Mouse (Mus musculus) lung, embryonic 14.5 days (tissue): ENCODE results near the gene Camp. TPM values are rescaled to one million over a fixed set of nuclear protein-coding genes. Genes with fewer than 3 reads are reported as not detected.

Experiments used
- ATAC-seq: fragments of 200-750 bp; cut with Nextera tagmentation; 2 replicates; pipeline ENCODE4 v1.8.0; 2017; ENCODE audit warnings: mild to moderate bottlenecking, moderate TSS enrichment, moderate library complexity; ENCODE audit not compliant: insufficient read depth
- DNase-seq: peaks from one replicate; pipeline ENCODE4 v3.0.0-alpha.2; 2015
- H3K27ac ChIP-seq: fragments of 300-500 bp; sonication (generic); 2 replicates; pipeline ENCODE4 v1.5.1; 2014; ENCODE audit warnings: low read depth, mild to moderate bottlenecking, moderate library complexity
- H3K27me3 ChIP-seq: fragments of 300-500 bp; sonication (generic); 2 replicates; pipeline ENCODE4 v1.6.1; 2014; ENCODE audit warnings: low read length, control low read depth; ENCODE audit not compliant: insufficient read depth
- H3K36me3 ChIP-seq: fragments of 300-500 bp; sonication (generic); 2 replicates; pipeline ENCODE4 v1.6.1; 2014; ENCODE audit warnings: control low read depth; ENCODE audit not compliant: insufficient read depth
- H3K4me1 ChIP-seq: fragments of 300-500 bp; sonication (generic); 2 replicates; pipeline ENCODE4 v1.6.1; 2014; ENCODE audit warnings: antibody characterized with exemption, control low read depth; ENCODE audit not compliant: insufficient read depth
- H3K4me2 ChIP-seq: fragments of 300-500 bp; sonication (generic); 2 replicates; pipeline ENCODE4 v1.6.1; 2014; ENCODE audit warnings: mild to moderate bottlenecking
- H3K4me3 ChIP-seq: fragments of 300-500 bp; sonication (generic); 2 replicates; pipeline ENCODE4 v1.5.1; 2014; ENCODE audit warnings: low read depth, low read length
- H3K9ac ChIP-seq: fragments of 300-500 bp; sonication (generic); 2 replicates; pipeline ENCODE4 v1.6.1; 2014
- H3K9me3 ChIP-seq: fragments of 300-500 bp; sonication (generic); 2 replicates; pipeline ENCODE4 v1.6.1; 2016; ENCODE audit warnings: low read depth, low read length, control low read depth
- CTCF ChIP-seq: IDR thresholded peaks from 2 replicates; pipeline ENCODE4 v1.5.1; 2016; ENCODE audit warnings: antibody characterized with exemption, low read depth
- WGBS: fragments of 180-500 bp; shearing (Covaris S2); extraction: QIAGEN DNeasy Blood & Tissue Kit; methylation state at CpG from one replicate; pipeline ENCODE4 v1.1.7; 2014; 5-methylcytosine and 5-hydroxymethylcytosine counted together
- polyA plus RNA-seq: library from polyadenylated mRNA; unstranded; fragments of >200 nt; fragmentation: Nextera tagmentation; extraction: Ambion mirVana; gene quantifications from 2 replicates; pipeline ENCODE4 v1.2.1, GENCODE M21; 2014

Camp gene
- polyA plus RNA-seq, 1 experiment from 2014 or later: not detected

DNA sequence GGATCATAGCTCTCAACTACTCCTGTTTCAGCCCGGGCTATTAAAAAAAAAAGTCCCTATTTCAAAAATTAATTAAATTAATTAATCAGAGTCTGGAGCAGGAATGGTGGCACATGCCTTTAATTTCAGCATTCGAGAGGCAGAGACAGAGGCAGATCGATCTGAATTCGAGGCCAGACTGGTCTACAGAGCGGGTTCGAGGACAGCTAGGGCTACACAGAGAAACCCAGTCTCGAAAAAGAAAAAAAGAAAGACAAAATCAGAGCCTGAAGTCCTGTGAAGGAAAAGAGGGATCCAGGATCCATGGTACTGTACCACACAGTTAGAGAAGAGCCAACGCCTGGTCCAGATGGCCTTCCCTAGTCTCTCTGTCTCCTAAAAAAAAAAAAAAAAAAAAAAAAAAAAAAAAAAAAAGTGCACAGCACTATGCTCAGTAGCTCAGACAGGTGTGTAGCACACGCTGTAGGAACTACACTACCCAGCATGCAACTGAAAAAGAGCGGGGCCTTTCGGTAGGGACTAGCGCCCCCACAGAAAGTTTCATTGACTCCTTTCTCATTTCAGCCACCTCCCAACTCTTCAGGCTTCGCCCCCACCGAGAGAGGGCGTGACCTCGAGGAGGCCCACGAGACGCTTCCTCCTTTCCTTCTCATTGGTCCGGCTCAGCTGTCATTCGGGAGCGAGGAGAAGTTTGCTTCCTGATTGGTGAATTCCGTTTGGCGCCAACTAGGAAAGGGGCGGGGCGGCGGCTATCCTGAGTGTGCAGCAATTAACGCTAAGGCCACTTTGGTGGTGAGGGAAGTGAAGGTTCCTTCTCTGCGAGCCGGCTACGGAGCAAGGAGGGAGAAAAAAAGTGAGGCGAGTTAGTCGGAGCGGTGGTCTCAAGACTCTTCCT lies 25.6 kb upstream of the Camp start, which contains the start of gene Cdc25a:
Gene Cdc25a, plus strand, starts transcription at position 783 of the 895 bp plus-strand sequence.
- WGBS: 6% methylated on average over 33 of the region's 33 CpGs

DNA sequence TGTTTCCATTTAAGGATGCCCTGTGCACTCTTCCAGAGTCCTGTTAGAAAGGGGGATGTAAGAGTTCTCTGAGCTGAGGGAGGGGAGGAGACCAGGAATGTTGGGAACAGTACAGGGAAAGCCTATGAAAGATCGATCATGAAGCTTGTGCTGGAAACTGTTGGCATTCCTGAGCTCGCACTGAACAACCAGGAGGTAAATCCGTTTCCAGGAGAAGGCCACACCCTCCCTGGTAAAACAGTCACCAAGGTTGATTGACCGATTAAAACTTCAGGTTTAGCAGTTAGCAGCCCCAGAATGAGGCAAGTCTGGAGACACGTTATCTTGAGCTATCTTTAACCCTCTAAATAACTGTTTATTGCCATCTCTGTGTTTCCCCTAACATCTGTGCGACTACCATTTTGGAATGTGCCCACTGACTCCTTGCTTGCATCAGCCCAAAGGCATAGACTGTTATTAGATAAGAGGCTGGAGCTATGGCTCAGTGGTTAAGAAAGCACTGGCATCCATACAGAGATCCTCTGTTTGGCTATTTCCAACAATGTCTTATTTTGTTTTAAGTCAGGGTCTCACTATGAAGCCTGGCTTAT lies 21.7 kb upstream of the Camp start:
- no peaks in the 10 kb centered on the region for H3K9me3 ChIP-seq

More for the DNA sequence above, 25.6 kb upstream of the Camp start, which contains the start of gene Cdc25a:
- no peaks in the 10 kb centered on the region for H3K4me1 ChIP-seq
- peak within 1 kb of the TSS; percentile 91 for H3K27ac ChIP-seq
- H3K9me3 ChIP-seq: no peaks in the 10 kb centered on the region
- DNase-seq (peak; percentile 99), ATAC-seq (peak; percentile 93)
- H3K4me3 ChIP-seq: peak within 1 kb of the TSS; percentile 99
- peaks cover 34% of the 10 kb centered on the region for H3K36me3 ChIP-seq
- TF ChIP-seq CTCF: peak; percentile 64
- H3K4me2 ChIP-seq: peak within 1 kb of the TSS; percentile 96
- no peaks in the 10 kb centered on the region for H3K27me3 ChIP-seq
- peak within 1 kb of the TSS; percentile 97 for H3K9ac ChIP-seq

DNA sequence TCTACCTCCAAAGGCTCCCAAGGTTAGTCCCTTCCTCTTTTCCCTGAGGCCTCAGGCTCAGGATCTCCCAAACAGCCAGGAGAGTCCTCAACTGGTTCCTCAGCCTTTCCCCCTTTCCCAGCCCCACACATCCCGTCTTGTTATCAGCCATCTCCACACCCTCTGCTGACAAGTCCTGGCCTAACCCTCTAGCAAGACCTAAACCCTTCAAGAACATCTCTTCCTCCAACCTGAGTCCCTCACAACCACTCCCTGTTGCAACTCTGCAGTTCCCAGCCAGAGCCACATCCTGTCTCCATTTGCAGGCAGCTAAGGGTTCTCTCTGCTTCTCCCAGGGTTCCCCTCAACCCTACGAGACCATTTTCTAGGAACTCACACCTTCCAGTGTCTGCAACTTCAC lies 16.8 kb upstream of the Camp start:
- H3K9me3 ChIP-seq: no peaks in the 10 kb centered on the region
- no peaks in the 10 kb centered on the region for H3K36me3 ChIP-seq
- no peak overlapping the region for H3K4me2 ChIP-seq
- no peak for DNase-seq
- no peak for ATAC-seq
- H3K27ac ChIP-seq: no peak overlapping the region
- no peaks in the 10 kb centered on the region for H3K27me3 ChIP-seq
- no peak overlapping the region for H3K4me3 ChIP-seq
- no peaks in the 10 kb centered on the region for H3K4me1 ChIP-seq
- H3K9ac ChIP-seq: no peak overlapping the region
- no peak for TF ChIP-seq CTCF
- WGBS: 33% methylated on average over 2 of the region's 2 CpGs

More for the DNA sequence above, 21.7 kb upstream of the Camp start:
- Histone ChIP-seq H3K4me3 (no peak overlapping the region), H3K4me2 (no peak overlapping the region), H3K4me1 (no peaks in the 10 kb centered on the region), H3K27me3 (no peaks in the 10 kb centered on the region), H3K9ac (no peak overlapping the region), H3K27ac (no peak overlapping the region), H3K36me3 (no peaks in the 10 kb centered on the region)
- 26% methylated on average over 6 of the region's 6 CpGs for WGBS
- ATAC-seq: no peak
- no peak for DNase-seq
- TF ChIP-seq CTCF: no peak

DNA sequence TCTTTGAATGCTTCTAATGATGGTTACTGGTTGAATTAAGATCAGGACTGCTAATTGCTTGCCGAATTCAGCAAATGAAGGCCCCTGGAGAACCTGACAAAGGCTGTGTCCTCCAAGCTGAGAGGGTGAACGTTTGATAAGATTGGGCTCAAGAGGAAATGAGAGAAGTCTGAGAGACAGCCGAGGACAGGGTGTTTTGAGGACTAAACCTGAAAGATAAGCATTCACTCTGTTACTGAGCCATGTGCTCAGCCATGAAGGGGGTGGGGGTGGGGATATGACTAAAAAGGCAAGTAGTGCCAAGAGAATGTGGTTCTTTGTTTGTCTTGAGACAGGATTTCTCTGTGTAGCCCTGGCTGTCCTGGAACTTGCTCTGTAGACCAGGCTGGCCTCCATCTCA lies 13.7 kb upstream of the Camp start:
- no peak for TF ChIP-seq CTCF
- Histone ChIP-seq H3K4me2 (no peak overlapping the region), H3K27me3 (no peaks in the 10 kb centered on the region), H3K4me3 (no peak overlapping the region), H3K9me3 (no peaks in the 10 kb centered on the region), H3K4me1 (no peaks in the 10 kb centered on the region), H3K36me3 (no peaks in the 10 kb centered on the region), H3K9ac (no peak overlapping the region), H3K27ac (no peak overlapping the region)
- WGBS: 38% methylated on average over 3 of the region's 3 CpGs
- no peak for DNase-seq
- no peak for ATAC-seq

DNA sequence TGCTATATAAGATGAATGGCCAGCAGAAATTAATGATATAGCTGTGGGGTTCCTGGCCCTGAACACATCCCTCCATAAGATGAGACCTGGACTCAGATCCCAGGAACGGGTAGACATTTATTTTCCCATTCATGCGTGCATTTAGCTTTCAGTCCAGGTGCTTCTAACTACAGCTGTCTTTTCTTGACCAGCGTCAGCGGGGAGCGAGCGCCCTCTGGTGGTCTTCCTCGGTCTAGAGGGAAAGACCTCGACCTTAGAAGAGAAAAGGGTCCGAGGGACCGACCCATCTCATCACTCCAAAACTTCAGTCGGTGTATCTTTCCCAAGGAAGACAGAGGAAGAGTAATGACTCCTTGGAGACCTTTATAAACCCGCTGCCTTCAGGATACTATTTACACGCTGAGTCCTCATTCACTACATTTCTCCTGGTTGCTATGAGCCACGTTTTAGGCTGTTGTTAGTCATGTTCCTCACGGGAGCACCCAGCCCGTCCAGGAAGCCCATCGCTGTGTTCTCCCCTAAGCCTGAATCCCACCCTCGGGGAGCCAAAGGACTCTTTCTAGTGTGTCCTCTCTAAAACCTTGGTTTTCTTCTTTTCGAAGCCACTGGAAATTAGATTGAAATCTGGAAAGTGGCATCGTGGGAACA lies 13.1 kb upstream of the Camp start:
- ATAC-seq: peak; percentile 78
- Histone ChIP-seq H3K4me2 (peak overlapping the region; percentile 41), H3K9ac (no peak overlapping the region), H3K9me3 (no peaks in the 10 kb centered on the region), H3K27ac (no peak overlapping the region), H3K36me3 (no peaks in the 10 kb centered on the region), H3K4me1 (no peaks in the 10 kb centered on the region), H3K4me3 (no peak overlapping the region), H3K27me3 (no peaks in the 10 kb centered on the region)
- TF ChIP-seq CTCF: peak; percentile 94
- peak; percentile 93 for DNase-seq
- WGBS: 14% methylated on average over 20 of the region's 20 CpGs

DNA sequence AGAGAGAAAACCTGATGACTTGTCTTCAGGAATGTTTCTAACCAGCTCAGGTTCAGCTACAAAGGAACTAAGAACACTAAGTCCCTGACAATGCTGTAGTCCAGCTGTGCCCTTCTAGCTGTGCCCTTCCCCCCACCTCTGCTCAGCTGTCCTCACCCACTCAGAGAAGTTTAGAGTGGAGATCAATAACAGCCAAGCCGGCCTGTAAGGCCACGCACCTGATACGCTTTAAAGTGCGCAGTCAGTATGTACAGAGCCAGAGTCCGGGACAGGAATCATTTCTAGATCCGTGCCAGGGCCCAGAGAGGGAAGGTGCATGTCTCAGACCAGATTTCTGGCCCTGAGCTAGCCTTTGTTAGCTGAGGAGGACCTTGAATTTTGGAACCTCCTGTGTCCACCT lies 6.5 kb upstream of the Camp start:
- no peak overlapping the region for H3K4me2 ChIP-seq
- H3K9me3 ChIP-seq: no peaks in the 10 kb centered on the region
- H3K27ac ChIP-seq: no peak overlapping the region
- no peak for TF ChIP-seq CTCF
- 66% methylated on average over 6 of the region's 6 CpGs for WGBS
- no peak overlapping the region for H3K9ac ChIP-seq
- no peak for ATAC-seq
- H3K27me3 ChIP-seq: no peaks in the 10 kb centered on the region
- no peaks in the 10 kb centered on the region for H3K36me3 ChIP-seq
- no peak overlapping the region for H3K4me3 ChIP-seq
- DNase-seq: no peak
- no peaks in the 10 kb centered on the region for H3K4me1 ChIP-seq

DNA sequence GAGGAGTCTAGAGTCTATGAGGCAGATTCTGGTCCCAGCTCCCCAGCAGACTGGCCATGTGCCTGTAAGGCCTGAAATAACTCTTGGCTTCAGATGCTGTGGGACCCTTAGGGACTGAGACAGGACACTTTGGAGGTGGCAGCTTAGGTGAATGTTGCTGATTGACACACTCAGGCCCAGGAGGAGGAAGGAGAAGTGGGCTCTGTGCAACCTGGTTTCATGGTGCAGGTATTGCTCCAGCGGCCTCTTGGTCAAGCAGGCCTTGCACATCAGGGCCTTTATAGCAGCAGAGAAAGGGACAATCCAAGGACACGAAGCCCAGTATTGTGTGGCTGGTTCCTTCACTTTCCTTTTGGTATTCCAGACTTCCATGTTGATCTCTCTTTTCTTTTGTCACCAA lies 4.9 kb upstream of the Camp start:
- Histone ChIP-seq H3K27me3 (no peaks in the 10 kb centered on the region), H3K9me3 (no peaks in the 10 kb centered on the region), H3K27ac (no peak overlapping the region), H3K9ac (no peak overlapping the region), H3K36me3 (no peaks in the 10 kb centered on the region), H3K4me1 (no peaks in the 10 kb centered on the region), H3K4me2 (no peak overlapping the region), H3K4me3 (no peak overlapping the region)
- 79% methylated on average over 2 of the region's 2 CpGs for WGBS
- no peak for TF ChIP-seq CTCF
- DNase-seq (no peak), ATAC-seq (no peak)
